Mouse (Mus musculus): ENCODE measurements around the gene Scrn2.

Scrn2 gene

DNA sequence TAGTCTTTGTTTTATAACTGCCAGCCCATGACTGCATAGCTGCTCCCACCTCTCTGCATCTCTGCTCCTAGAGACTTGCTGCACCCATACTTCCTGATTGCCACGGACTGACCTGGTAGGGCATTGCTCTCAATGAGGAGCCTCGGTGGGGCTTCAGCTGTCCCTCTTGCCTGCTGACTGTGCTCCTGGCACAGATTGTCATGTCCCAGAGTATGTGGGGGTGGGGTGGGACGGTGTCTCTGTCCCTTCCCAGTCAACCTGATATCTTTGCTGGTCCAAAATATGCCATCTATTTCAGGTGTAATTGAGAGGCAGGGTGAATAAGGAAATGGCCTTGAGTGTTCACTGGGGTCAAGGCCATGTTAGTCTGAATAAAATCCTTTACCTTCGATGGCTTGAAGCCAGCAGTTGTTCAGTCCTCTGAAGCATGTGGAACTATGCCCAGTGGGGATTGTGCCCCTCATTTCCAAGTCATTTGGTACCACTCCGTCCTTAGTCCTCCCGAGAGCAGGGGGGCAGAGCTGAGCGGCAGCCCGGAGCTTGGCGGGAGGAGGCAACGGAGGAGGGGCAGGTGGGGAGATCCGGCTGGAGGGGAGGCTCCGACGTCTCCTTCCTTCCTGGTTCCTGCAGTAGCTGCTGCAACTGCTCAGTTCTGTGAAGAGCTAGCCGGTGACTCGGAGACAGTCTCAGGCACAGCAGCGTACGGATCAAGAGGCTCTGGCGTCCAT, 20.6 kb downstream of the Scrn2 start, which contains the start of gene Osbpl7:
Osbpl7 (plus strand) TSS at position 413 of the 728 bp plus-strand sequence.
- in situ Hi-C loops (cut with MboI, MseI): no loop called here

DNA sequence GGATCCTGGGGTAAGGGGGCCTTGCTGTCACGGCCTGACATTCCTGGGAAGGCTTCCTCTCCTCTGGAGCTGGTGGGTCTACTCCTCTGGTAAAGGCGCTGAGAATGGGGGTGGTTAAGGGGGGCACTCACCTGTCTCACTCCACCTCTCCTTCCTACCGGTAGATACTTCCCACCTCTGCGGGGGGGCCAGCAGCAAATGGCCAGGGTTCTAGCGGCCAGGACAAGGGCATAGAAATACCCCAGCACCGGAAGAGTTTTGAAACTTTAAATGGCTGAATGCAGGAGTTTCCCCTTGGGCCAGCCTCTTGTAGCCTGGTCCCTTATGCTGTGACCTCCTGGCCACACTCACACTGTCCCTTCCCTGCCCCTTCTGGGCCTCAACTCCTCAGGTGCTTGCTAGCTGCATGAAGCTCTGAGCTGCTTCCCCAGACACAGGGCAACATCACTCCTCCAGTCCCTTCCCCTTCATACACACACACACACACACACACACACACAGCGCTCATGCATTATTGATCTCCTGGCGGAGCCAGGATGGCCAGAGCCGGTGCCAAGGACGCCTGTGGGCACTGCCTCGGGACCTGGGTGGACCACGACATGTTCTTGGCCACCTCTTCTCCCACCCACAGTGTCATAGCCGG, 21.3 kb downstream of the Scrn2 start:
- in situ Hi-C loops (cut with MboI, MseI): no loop called here

DNA sequence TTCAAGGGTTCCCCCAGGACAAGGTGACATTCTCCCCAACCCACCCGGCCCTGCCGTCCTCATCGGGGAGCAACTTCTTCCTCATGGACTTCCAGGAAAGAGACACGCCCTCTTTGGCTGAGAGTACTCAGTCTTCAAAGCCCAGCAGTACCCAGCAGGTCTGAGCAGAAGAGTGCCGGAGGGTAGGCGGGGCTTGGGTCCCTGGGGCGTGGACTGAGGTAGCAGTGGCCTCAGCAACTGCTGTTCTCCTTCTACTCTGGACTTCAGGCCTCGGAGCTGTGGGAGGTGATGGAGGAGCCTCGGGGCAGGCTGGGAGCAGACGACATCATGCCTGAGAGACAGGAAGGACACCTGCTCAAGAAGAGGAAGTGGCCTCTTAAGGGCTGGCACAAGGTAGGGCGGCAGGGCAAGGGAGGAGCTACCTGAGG, 22.5 kb downstream of the Scrn2 start:
- in situ Hi-C loops (cut with MboI, MseI): no loop called here

DNA sequence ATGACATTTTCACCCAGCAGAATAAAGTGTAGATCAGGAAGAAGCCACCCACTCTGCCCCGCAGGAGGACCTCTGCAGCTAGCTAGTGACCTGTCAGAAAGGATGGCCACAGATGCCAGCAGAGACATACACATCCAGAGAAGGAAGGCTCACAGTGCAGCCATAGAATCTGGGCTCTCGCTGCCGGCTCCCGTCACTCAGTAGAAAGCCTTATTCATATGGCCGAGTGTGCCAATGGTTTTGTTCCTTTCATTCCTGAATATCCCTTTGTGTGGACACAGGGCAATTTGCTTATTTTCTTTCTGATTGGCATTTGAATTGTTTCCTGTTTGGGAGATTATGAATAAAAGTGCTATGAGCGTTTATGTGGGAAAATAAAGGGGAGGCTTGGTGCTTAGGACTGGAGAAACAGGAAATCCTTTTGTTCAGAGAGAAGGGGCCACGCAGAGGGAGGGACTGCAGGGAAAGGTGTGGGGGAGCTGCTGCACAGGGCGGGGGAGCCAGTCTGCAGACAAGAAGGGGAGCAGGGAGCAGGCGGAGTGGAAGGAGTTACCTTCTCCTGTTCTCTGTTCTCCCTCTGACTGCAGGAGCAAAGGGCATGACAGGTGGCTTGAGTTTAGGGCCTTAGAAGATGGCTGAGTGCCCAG, 33.7 kb downstream of the Scrn2 start:
- in situ Hi-C loops (cut with MboI, MseI): no loop called here

DNA sequence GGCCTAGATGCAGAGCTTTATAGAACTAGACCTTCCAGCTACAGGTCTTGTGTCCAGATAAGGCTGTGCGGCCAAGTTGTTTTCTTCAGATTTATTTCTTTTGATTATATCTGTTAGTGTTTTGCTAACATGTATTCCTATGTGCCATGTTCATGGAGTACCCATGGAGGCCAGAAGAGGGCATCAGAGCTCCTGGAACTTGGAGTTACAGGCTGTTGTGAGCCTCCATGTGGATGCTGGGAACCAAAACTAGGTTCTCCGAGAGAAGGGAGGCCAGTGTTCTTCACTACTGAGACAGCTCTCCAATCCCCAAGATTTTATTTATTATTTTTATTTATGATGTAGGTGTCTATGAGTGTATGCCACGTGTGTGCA, 34.2 kb downstream of the Scrn2 start:
- in situ Hi-C loops (cut with MboI, MseI): no loop called here

DNA sequence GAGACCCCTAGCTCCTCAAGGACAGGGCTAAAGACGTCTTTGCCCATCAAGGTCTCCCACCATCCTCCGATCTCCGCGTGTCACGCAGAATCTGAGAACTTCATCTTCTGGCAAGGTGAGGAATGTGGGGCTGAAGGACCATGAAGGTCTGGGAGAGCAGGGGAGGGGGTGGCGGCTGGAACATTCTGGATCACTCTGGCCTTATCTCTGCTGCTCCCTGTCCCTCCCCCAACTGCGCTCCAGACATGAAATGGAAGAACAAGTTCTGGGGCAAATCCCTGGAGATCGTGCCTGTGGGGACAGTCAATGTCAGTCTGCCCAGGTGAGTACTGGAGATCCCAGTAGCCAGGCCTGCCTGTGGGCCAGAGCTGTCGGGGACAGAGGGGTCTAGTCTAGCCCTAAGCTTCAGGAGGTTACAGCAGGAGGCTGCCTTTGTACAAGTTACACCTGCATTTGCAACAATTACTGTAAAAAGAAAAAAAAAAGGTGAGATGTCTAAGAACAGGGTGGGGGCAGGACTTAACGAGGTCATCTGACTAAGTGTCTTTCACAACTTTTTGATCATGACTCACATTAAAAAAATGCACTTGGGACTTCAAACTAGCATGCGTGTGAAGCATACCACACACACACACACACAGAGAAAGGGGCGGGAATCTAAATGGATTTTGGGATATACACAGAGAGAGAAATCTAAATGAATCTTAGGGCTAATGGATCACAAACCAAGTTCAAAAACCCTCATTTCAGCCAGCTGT, 36.0 kb downstream of the Scrn2 start:
- in situ Hi-C loops (cut with MboI, MseI): no loop called here

DNA sequence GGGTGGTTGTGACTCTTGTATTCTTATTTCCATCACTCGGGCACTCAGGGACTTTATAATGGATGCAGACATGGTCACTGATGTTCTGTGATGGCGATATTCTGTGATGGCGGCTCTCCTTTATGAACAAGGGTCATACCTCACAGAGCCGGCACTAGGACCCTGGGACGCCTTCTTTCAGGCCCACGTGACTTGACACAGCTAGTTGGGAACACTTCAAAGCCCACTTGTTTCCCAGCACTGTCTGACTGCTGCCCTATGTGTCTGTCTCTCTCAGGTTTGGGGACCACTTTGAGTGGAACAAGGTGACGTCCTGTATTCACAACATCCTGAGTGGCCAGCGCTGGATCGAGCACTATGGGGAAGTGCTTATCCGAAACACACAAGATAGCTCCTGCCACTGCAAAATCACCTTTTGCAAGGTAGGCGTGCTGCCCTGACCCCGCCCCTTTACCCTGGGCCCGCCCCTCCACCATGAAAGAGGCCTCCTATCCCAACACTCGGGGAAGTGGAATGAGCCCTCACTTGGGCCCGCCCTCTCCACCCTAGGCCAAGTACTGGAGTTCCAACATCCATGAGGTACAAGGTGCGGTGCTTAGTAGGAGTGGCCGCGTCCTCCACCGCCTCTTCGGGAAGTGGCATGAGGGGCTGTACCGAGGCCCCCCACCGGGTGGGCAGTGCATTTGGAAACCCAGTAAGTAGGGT, 37.1 kb downstream of the Scrn2 start:
- in situ Hi-C loops (cut with MboI, MseI): no loop called here

DNA sequence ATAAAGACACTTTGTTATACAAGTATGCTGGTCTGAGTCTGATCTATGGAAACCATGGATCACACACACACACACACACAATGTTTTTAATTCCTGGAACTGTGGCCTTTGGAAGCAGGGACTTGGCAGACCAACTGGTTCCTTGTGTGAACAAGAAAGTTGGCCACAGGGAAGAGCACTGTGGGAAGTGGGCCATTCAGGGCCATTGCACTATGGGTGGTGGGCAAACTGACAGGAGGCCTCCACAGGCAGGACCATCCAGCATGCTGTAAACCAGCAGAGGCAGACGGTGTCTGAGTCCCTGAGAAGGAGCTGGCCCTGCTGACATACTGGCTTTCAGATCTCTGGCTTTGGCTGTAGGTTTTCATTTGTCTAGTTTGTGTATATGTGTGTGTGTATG, 39.6 kb downstream of the Scrn2 start:
- in situ Hi-C loops (cut with MboI, MseI): no loop called here

DNA sequence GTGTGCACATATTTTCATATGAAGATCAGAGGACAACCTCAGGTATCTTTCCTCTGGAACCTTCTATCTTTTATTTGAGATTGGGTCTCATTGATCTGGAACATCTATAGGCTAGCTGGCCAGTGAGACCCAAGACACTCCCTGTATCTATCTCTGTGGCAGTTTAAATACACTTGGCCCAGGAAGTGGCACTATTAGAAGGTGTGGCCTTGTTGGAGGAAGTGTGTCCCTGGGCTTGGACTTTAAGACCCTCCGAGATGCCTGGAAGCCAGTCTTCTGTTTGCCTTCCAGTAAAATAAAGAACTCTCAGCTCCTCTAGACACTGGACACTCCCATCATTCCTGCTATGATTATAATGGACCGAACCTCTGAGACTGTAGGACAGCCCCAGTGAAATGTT, 40.0 kb downstream of the Scrn2 start:
- in situ Hi-C loops (cut with MboI, MseI): no loop called here

DNA sequence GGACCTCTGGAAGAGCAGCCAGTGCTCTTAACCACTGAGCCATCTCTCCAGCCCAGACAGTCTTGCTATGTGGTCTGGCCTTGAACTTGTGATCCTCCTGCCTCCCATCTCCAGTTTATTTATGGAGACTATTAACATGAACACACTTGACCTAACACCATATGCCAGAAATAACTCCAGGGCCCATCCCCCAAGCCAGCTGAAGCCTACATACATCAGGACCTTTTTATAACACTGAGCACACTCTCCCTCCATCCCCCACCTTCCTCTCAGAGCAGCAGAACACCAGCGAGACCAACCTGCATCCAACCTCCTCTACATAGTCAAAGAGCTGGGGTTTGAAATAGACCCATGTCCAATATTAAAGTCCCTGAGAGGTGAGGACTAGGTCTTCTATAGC, 41.4 kb downstream of the Scrn2 start:
- in situ Hi-C loops (cut with MboI, MseI): no loop called here

DNA sequence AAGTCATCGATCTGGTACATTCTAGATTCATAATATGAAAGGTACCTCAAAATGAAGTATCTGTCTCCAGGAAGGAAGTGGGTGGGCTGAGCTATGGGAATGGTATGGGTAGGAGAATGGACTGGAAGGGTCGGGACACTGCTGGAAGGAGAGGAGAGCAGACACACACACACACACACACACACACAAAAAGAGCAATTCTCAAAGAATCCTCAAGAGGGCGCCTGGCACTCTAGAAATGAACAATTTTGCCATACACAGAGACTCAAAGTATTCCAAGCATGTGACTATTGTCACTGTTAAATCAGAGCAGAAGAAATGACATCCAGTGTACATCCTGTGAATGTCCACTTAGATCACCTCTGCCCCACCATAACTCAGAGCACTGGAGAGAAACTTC, 42.8 kb downstream of the Scrn2 start:
- in situ Hi-C loops (cut with MboI, MseI): no loop called here

DNA sequence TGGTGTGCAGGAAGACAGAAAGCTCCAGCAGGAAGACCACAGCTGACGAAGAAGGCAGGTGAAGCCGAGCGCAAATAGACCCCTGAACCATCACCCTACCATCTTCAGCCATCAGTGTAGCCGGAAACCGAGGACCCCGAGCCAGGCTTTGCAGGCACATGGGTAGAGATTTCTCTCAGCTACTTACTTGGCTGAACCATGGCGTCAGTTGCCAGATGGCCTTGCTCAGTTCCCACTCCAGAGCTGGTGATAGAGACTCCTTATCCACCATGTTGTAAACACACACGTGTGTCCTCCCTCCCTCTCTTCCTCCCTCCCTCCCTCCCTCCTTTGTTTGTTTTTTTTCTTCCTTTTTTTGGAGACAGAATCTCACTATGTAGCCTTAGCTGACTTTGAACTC, 44.5 kb downstream of the Scrn2 start:
- in situ Hi-C loops (cut with MboI, MseI): no loop called here

DNA sequence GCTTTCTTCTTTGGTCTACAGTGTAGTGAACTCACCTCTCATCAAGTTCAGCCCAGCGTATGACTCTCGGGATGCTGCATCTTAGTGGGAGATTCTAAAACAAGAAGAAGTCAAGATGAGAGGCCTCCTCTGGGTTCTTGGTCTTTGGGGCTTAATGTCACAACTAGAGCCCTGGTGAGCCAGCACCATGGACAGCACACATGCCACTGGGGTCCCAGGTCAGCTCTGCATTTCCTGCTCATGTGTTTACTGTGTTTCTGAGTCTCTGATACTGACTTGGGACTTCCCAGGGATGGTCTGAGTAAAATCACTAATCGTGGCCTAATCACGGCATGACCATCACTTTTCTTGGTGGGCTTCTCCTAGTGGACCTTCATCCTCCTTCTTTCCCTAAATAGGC, 49.0 kb downstream of the Scrn2 start:
- in situ Hi-C loops (cut with MboI, MseI): no loop called here

DNA sequence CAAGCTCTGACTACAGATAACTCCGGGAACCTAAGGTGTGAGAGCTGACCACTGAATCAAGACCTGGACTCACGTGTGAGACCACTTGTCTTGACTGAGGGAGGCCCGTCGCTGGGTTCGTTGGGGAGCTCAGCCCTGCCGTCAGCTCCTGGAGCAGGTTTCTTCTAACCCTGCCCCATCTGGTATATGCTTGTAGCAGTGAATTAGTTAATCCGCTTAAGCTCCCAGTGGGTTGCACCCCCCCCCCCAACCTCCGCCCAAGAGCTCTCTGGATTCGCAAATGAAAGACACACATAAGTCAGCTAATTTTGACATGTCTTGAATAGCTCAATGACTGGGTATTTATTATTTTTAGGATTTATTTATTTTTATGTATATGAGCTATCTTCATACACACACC, 50.6 kb downstream of the Scrn2 start:
- in situ Hi-C loops (cut with MboI, MseI): no loop called here

DNA sequence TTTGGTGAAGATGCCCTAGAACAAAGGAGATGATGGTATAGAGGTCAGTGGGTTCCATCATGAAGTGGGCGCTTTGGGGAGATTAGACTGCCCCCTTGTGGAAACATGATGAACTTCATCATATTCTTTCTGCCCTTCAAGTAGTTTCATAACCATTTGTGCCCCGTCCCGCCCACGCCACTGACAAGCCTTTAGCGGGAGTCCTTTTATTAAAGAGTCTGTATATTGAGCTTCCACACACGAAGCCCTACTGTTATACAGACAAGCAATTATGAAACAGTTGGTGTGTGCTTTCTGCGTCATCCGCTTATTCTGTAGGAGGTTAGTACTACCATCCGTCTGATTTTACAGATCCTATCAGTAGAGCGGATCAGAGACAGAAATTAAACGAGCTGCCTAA, 53.2 kb downstream of the Scrn2 start:
- in situ Hi-C loops (cut with MboI, MseI): no loop called here
